Mouse (Mus musculus) liver, postnatal 0 days (tissue): ENCODE measurements at regions not wholly inside any gene's neighbourhood (a gene's known extent, or its start where the extent isn't known, plus 50 kb on each side); places are given as distances from the start of the nearest gene placed in this dataset.

Source experiments
- ATAC-seq: fragments of 200-750 bp; cut with Nextera tagmentation; 2 replicates; pipeline ENCODE4 v1.8.0; 2017; ENCODE audit warnings: mild to moderate bottlenecking, moderate library complexity
- DNase-seq: peaks from one replicate; pipeline ENCODE4 v3.0.0-alpha.2; 2016
- H3K27ac ChIP-seq: fragments of 300-500 bp; sonication (generic); 2 replicates; pipeline ENCODE4 v1.5.1; 2014; ENCODE audit warnings: antibody characterized with exemption, moderate library complexity, mild to moderate bottlenecking, low read depth
- H3K27me3 ChIP-seq: fragments of 300-500 bp; sonication (generic); 2 replicates; pipeline ENCODE4 v1.6.1; 2014; ENCODE audit warnings: low read length, control low read depth, mixed read lengths; ENCODE audit not compliant: insufficient read depth
- H3K36me3 ChIP-seq: fragments of 300-500 bp; sonication (generic); replicated peaks from 2 replicates; pipeline ENCODE4 v1.6.1; 2014; ENCODE audit warnings: mild to moderate bottlenecking, control low read depth, low read length, moderate library complexity, mixed read lengths; ENCODE audit not compliant: insufficient read depth
- H3K4me1 ChIP-seq: fragments of 300-500 bp; sonication (generic); 2 replicates; pipeline ENCODE4 v1.6.1; 2014; ENCODE audit warnings: antibody characterized with exemption, mild to moderate bottlenecking, control low read depth; ENCODE audit not compliant: insufficient read depth
- H3K4me2 ChIP-seq: fragments of 300-500 bp; sonication (generic); 2 replicates; pipeline ENCODE4 v1.6.1; 2014; ENCODE audit warnings: low read depth, mild to moderate bottlenecking, low read length, moderate library complexity, mixed read lengths
- H3K4me3 ChIP-seq: fragments of 300-500 bp; sonication (generic); 2 replicates; pipeline ENCODE4 v1.5.1; 2014; ENCODE audit warnings: low read depth, low read length
- H3K9ac ChIP-seq: fragments of 300-500 bp; sonication (generic); replicated peaks from 2 replicates; pipeline ENCODE4 v1.6.1; 2014; ENCODE audit warnings: mild to moderate bottlenecking, moderate library complexity
- H3K9me3 ChIP-seq: fragments of 300-500 bp; sonication (generic); 2 replicates; pipeline ENCODE4 v1.6.1; 2016; ENCODE audit warnings: mild to moderate bottlenecking, control low read depth, low read length, mixed read lengths
- CTCF ChIP-seq: sonication (generic); IDR thresholded peaks from 2 replicates; pipeline ENCODE4 v1.5.1; 2016; ENCODE audit warnings: antibody characterized with exemption, low read depth
- EP300 ChIP-seq: IDR thresholded peaks from 2 replicates; pipeline ENCODE4 v1.6.1; 2016; ENCODE audit warnings: antibody characterized with exemption, low read depth, mild to moderate bottlenecking
- WGBS: fragments of 180-500 bp; shearing (Covaris S2); extraction: QIAGEN DNeasy Blood & Tissue Kit; methylation state at CpG from one replicate; pipeline ENCODE4 v1.1.7; 2014; ENCODE audit not compliant: insufficient replicate concordance; 5-methylcytosine and 5-hydroxymethylcytosine counted together

- ATAC-seq (peak; percentile 92), DNase-seq (no peak)
- Histone ChIP-seq H3K27me3 (no peaks in the 10 kb centered on the region), H3K27ac (peak overlapping the region; percentile 93), H3K4me3 (no peak overlapping the region), H3K36me3 (no peaks in the 10 kb centered on the region), H3K9me3 (no peaks in the 10 kb centered on the region), H3K9ac (no peak overlapping the region; the same call in 1 of the 2 replicates), H3K4me1 (no peaks in the 10 kb centered on the region), H3K4me2 (peak overlapping the region; percentile 18; the same call in 1 of the 2 replicates)
- 41% methylated on average over 2 of the region's 2 CpGs for WGBS
- TF ChIP-seq EP300: peak; percentile 84
- no peak for TF ChIP-seq CTCF
Observed at GRCm38 (mm10) chr12:7919709-7920324, 57.6 kb upstream of the Apob start.

GRCm38 (mm10) chr12:7920888-7921287 lies 56.6 kb upstream of the Apob start:
- Histone ChIP-seq H3K4me3 (no peak overlapping the region), H3K4me1 (no peaks in the 10 kb centered on the region), H3K27me3 (no peaks in the 10 kb centered on the region), H3K36me3 (no peaks in the 10 kb centered on the region), H3K9me3 (no peaks in the 10 kb centered on the region), H3K27ac (peak overlapping the region; percentile 93; the same call in 1 of the 2 replicates), H3K4me2 (no peak overlapping the region), H3K9ac (no peak overlapping the region)
- no peak for DNase-seq
- no peak for TF ChIP-seq CTCF
- no peak for TF ChIP-seq EP300
- WGBS: 47% methylated on average over 1 of the region's 1 CpGs
- 0 out of 2 replicates have a peak, but pooled peaks have one; percentile 25 for ATAC-seq
